Mouse (Mus musculus): Measurements from ENCODE around the gene Adcyap1r1. TPM values are rescaled to one million over a fixed set of nuclear protein-coding genes. Genes with fewer than 3 reads are reported as not detected.

Adcyap1r1 gene
- polyA plus RNA-seq, 1 experiment from 2014 or later, result not detected

- Histone ChIP-seq H3K36me3 (replicated peaks; ENCODE audit: insufficient read depth, low read length) (no peaks in the 10 kb centered on the region), H3K4me2 (ENCODE audit: low read depth, low read length) (no peak overlapping the region), H3K27me3 (ENCODE audit: insufficient read depth, low read length) (no peaks in the 10 kb centered on the region), H3K4me1 (ENCODE audit: insufficient read depth) (no peaks in the 10 kb centered on the region), H3K9me3 (ENCODE audit: low read length) (no peaks in the 10 kb centered on the region), H3K9ac (replicated peaks) (no peak overlapping the region), H3K4me3 (ENCODE audit: low read depth, low read length) (no peak overlapping the region), H3K27ac (ENCODE audit: low read depth) (no peak overlapping the region)
- DNase-seq, result no peak
- TF ChIP-seq CTCF (IDR thresholded peaks at IDR 0.05; ENCODE audit: low read depth) (no peak), EP300 (IDR thresholded peaks at IDR 0.05; ENCODE audit: low read depth) (no peak)
- no peak for ATAC-seq
Observed at GRCm38 (mm10) chr6:55432121-55432520, 19.7 kb upstream of the Adcyap1r1 start.

DNA sequence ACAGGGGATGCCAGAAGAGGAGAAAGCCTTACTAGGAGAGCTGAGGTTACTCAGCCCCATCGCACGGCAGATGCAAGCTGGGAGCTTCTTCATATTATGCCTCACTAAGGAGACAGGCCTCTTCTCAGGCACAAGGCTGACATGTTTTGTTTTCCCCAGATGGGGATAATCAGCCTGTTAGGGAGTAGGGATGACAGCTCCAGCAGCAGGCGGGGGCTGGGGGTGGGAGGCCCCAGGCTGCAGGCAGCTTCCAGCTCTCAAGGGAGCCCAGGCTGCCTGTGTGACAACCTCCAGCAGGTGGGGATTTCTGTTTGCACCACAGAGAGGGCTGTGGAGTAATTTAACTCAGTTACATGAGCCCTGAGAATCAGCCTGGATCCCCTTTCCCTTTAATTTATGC lies 17.4 kb upstream of the Adcyap1r1 start:
- H3K4me2 ChIP-seq (ENCODE audit: low read depth, low read length), result no peak overlapping the region
- H3K4me1 ChIP-seq (ENCODE audit: insufficient read depth), result no peaks in the 10 kb centered on the region
- no peak for TF ChIP-seq EP300 (IDR thresholded peaks at IDR 0.05; ENCODE audit: low read depth)
- TF ChIP-seq CTCF (IDR thresholded peaks at IDR 0.05; ENCODE audit: low read depth), result no peak
- ATAC-seq, result no peak
- WGBS (ENCODE audit: insufficient replicate concordance), result 65% methylated on average over 3 of the region's 3 CpGs
- no peak overlapping the region for H3K27ac ChIP-seq (ENCODE audit: low read depth)
- H3K36me3 ChIP-seq (replicated peaks; ENCODE audit: insufficient read depth, low read length), result no peaks in the 10 kb centered on the region
- H3K4me3 ChIP-seq (ENCODE audit: low read depth, low read length), result no peak overlapping the region
- H3K27me3 ChIP-seq (ENCODE audit: insufficient read depth, low read length), result no peaks in the 10 kb centered on the region
- no peaks in the 10 kb centered on the region for H3K9me3 ChIP-seq (ENCODE audit: low read length)
- H3K9ac ChIP-seq (replicated peaks), result no peak overlapping the region
- no peak for DNase-seq

DNA sequence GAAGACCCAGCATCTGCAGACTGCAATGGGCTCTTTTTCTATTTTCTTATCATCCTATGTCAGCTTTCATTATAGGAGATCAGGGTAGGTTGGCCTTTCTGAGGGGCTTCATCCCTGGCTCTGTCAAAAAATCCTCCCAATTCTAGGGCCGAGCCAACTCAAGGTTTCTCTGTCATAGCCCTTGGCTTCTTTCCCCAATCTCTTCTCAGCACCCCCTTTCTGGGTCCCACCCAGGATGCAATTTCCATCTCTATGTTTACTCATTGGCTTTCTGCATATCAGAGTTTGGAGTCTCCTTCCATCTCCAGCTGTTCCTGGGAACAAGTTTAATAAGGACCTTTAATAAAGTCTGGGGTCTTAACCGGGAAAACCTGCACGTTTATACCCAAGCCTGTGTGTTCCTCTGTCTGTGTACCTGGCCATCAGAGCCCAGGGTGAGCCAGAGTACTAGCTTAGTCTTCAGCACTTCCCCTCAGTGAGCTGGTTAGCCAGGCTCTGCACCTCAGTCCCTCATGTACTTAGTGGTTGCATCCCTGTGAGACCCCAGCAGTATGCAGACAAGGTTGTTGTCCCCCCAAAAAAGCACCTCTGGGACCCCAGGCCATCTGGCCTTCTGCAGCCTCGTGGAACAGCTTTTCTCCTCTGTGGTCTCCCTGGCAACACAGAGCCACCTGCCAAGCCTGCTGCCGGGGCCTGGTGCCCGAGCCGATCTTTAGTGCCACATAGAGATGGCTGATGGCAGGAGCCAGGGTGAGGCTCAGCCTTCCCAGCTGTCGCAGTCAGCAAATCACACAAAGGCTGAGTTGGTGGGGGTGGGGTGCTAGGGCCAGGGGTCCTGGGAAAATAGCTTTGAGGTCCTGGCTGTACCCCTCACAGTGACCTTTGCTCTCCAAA lies 16.3 kb upstream of the Adcyap1r1 start:
- TF ChIP-seq CTCF (IDR thresholded peaks at IDR 0.05; ENCODE audit: low read depth), result no peak
- no peak for TF ChIP-seq EP300 (IDR thresholded peaks at IDR 0.05; ENCODE audit: low read depth)
- Histone ChIP-seq H3K36me3 (replicated peaks; ENCODE audit: insufficient read depth, low read length) (no peaks in the 10 kb centered on the region), H3K4me2 (ENCODE audit: low read depth, low read length) (no peak overlapping the region), H3K9me3 (ENCODE audit: low read length) (no peaks in the 10 kb centered on the region), H3K4me3 (ENCODE audit: low read depth, low read length) (no peak overlapping the region), H3K9ac (replicated peaks) (no peak overlapping the region), H3K27ac (ENCODE audit: low read depth) (no peak overlapping the region), H3K27me3 (ENCODE audit: insufficient read depth, low read length) (no peaks in the 10 kb centered on the region), H3K4me1 (ENCODE audit: insufficient read depth) (no peaks in the 10 kb centered on the region)
- WGBS (ENCODE audit: insufficient replicate concordance), result 62% methylated on average over 8 of the region's 8 CpGs
- DNase-seq (no peak), ATAC-seq (no peak)

- ATAC-seq, result no peak
Observed at GRCm38 (mm10) chr6:55437919-55438318, 13.9 kb upstream of the Adcyap1r1 start.

GRCm38 (mm10) chr6:55438837-55439236 lies 12.9 kb upstream of the Adcyap1r1 start:
- H3K9me3 ChIP-seq (ENCODE audit: low read length), result no peaks in the 10 kb centered on the region
- H3K9ac ChIP-seq (replicated peaks), result no peak overlapping the region
- H3K4me2 ChIP-seq (ENCODE audit: low read depth, low read length), result no peak overlapping the region
- H3K27ac ChIP-seq (ENCODE audit: low read depth), result no peak overlapping the region
- TF ChIP-seq EP300 (IDR thresholded peaks at IDR 0.05; ENCODE audit: low read depth), result no peak
- no peak for TF ChIP-seq CTCF (IDR thresholded peaks at IDR 0.05; ENCODE audit: low read depth)
- no peaks in the 10 kb centered on the region for H3K4me1 ChIP-seq (ENCODE audit: insufficient read depth)
- 42% methylated on average over 2 of the region's 2 CpGs for WGBS (ENCODE audit: insufficient replicate concordance)
- DNase-seq (no peak), ATAC-seq (no peak)
- H3K4me3 ChIP-seq (ENCODE audit: low read depth, low read length), result no peak overlapping the region
- H3K36me3 ChIP-seq (replicated peaks; ENCODE audit: insufficient read depth, low read length), result no peaks in the 10 kb centered on the region
- H3K27me3 ChIP-seq (ENCODE audit: insufficient read depth, low read length), result no peaks in the 10 kb centered on the region

More at GRCm38 (mm10) chr6:55437919-55438318, 13.9 kb upstream of the Adcyap1r1 start:
- no peak for TF ChIP-seq CTCF (IDR thresholded peaks at IDR 0.05; ENCODE audit: low read depth)
- TF ChIP-seq EP300 (IDR thresholded peaks at IDR 0.05; ENCODE audit: low read depth), result no peak
- Histone ChIP-seq H3K9me3 (ENCODE audit: low read length) (no peaks in the 10 kb centered on the region), H3K4me1 (ENCODE audit: insufficient read depth) (no peaks in the 10 kb centered on the region), H3K27me3 (ENCODE audit: insufficient read depth, low read length) (no peaks in the 10 kb centered on the region), H3K4me2 (ENCODE audit: low read depth, low read length) (no peak overlapping the region), H3K9ac (replicated peaks) (no peak overlapping the region), H3K36me3 (replicated peaks; ENCODE audit: insufficient read depth, low read length) (no peaks in the 10 kb centered on the region), H3K4me3 (ENCODE audit: low read depth, low read length) (no peak overlapping the region), H3K27ac (ENCODE audit: low read depth) (no peak overlapping the region)
- no peak for DNase-seq
- 18% methylated on average over 3 of the region's 3 CpGs for WGBS (ENCODE audit: insufficient replicate concordance)

DNA sequence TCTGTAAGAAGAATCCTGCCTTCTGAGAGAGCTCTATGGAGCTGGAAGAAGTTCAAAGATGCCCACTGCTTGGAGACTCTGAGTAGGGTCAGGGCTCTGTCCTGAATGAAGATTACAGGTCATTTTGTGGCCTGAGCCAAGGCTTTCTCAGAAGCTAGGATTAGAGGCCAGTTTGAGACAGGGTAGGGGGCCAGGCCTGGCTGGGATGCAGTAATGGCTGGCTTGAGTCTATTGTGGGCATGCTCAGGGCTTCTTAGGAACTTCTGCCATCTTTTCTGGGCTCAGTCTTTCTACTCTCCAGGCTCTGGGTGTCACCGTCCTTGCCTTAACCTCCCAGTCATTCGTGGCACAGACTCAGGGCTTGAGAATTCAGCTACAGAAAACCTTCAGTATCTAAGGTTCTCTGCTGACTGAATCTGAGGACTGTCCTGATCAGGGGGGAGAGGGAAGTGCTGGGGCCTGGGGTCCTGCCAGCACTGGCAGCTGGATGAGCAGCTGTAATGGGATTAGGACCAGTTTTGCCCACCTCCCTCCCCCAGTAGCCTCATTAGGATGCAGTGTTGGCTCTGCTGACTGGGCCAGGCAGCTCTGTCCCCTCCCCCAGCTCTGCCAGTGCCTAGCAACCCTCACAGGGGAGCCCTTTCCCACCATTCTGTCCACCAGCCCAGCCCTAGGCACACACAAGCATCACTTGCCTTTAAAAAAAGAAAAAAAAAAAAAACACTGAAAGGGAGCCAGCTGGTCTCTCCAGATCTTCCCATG lies 7.7 kb upstream of the Adcyap1r1 start:
- Histone ChIP-seq H3K4me2 (ENCODE audit: low read depth, low read length) (no peak overlapping the region), H3K4me3 (ENCODE audit: low read depth, low read length) (no peak overlapping the region), H3K36me3 (replicated peaks; ENCODE audit: insufficient read depth, low read length) (no peaks in the 10 kb centered on the region), H3K9ac (replicated peaks) (no peak overlapping the region), H3K9me3 (ENCODE audit: low read length) (no peaks in the 10 kb centered on the region), H3K4me1 (ENCODE audit: insufficient read depth) (no peaks in the 10 kb centered on the region), H3K27ac (ENCODE audit: low read depth) (no peak overlapping the region), H3K27me3 (ENCODE audit: insufficient read depth, low read length) (no peaks in the 10 kb centered on the region)
- no peak for DNase-seq
- no peak for TF ChIP-seq EP300 (IDR thresholded peaks at IDR 0.05; ENCODE audit: low read depth)
- ATAC-seq, result no peak
- WGBS (ENCODE audit: insufficient replicate concordance), result 37% methylated on average over 2 of the region's 2 CpGs

Measured in liver, postnatal 0 days (tissue).